Mouse (Mus musculus) heart, embryonic 11.5 days (tissue): ENCODE measurements around the gene Gm49383. TPM values are rescaled to one million over a fixed set of nuclear protein-coding genes. Genes with fewer than 3 reads are reported as not detected.

Experiments used
- ATAC-seq: fragments of 200-750 bp; cut with Nextera tagmentation; replicated peaks from 2 replicates; pipeline ENCODE4 v1.8.0; 2017; ENCODE audit warnings: moderate library complexity; ENCODE audit not compliant: insufficient number of reproducible peaks, low FRiP score, low TSS enrichment
- H3K27ac ChIP-seq: fragments of 300-500 bp; sonication (generic); 2 replicates; pipeline ENCODE4 v1.5.1; 2014; ENCODE audit warnings: mild to moderate bottlenecking, low read depth, low read length
- H3K27me3 ChIP-seq: fragments of 300-500 bp; sonication (generic); 2 replicates; pipeline ENCODE4 v1.6.1; 2014; ENCODE audit warnings: mild to moderate bottlenecking, low read length, mixed read lengths; ENCODE audit not compliant: control insufficient read depth, insufficient read depth
- H3K36me3 ChIP-seq: fragments of 300-500 bp; sonication (generic); 2 replicates; pipeline ENCODE4 v1.6.1; 2014; ENCODE audit warnings: mild to moderate bottlenecking, low read length, moderate library complexity, mixed read lengths; ENCODE audit not compliant: control insufficient read depth, insufficient read depth
- H3K4me1 ChIP-seq: fragments of 300-500 bp; sonication (generic); 2 replicates; pipeline ENCODE4 v1.6.1; 2014; ENCODE audit warnings: low read length; ENCODE audit not compliant: control insufficient read depth, insufficient read depth
- H3K4me2 ChIP-seq: fragments of 300-500 bp; sonication (generic); 2 replicates; pipeline ENCODE4 v1.6.1; 2014; ENCODE audit warnings: mild to moderate bottlenecking, moderate library complexity
- H3K4me3 ChIP-seq: fragments of 300-500 bp; sonication (generic); 2 replicates; pipeline ENCODE4 v1.5.1; 2014; ENCODE audit warnings: low read depth, low read length
- H3K9ac ChIP-seq: fragments of 300-500 bp; sonication (generic); 2 replicates; pipeline ENCODE4 v1.6.1; 2014; ENCODE audit warnings: mild to moderate bottlenecking, low read depth, low read length, moderate library complexity
- H3K9me3 ChIP-seq: fragments of 300-500 bp; sonication (generic); replicated peaks from 2 replicates; pipeline ENCODE4 v1.6.1; 2016; ENCODE audit warnings: low read length; ENCODE audit not compliant: control insufficient read depth
- WGBS: fragments of 180-500 bp; shearing (Covaris S2); extraction: QIAGEN DNeasy Blood & Tissue Kit; methylation state at CpG from one replicate; pipeline ENCODE4 v1.1.7; 2014; ENCODE audit not compliant: insufficient replicate concordance; 5-methylcytosine and 5-hydroxymethylcytosine counted together
- polyA plus RNA-seq: library from polyadenylated mRNA; unstranded; fragments of >200 nt; fragmentation: Nextera tagmentation; extraction: Ambion mirVana; gene quantifications from 2 replicates; pipeline ENCODE4 v1.2.1, GENCODE M21; 2014

The Gm49383 gene
- polyA plus RNA-seq, 1 experiment from 2014 or later, result 20.9 TPM

GRCm38 (mm10) chr12:69220613-69221277 lies 23.8 kb upstream of the Gm49383 start:
- Histone ChIP-seq H3K4me1 (no peaks in the 10 kb centered on the region), H3K9me3 (no peaks in the 10 kb centered on the region), H3K27ac (no peak overlapping the region), H3K27me3 (no peaks in the 10 kb centered on the region), H3K9ac (no peak overlapping the region), H3K4me3 (no peak overlapping the region), H3K4me2 (no peak overlapping the region), H3K36me3 (peaks cover 12% of the 10 kb centered on the region)
- no peak for ATAC-seq
- 91% methylated on average over 19 of the region's 19 CpGs for WGBS

- Histone ChIP-seq H3K9ac (no peak overlapping the region), H3K27ac (no peak overlapping the region), H3K4me1 (no peaks in the 10 kb centered on the region), H3K9me3 (no peaks in the 10 kb centered on the region), H3K4me2 (no peak overlapping the region), H3K36me3 (peaks cover 12% of the 10 kb centered on the region), H3K4me3 (no peak overlapping the region), H3K27me3 (no peaks in the 10 kb centered on the region)
- WGBS, result 93% methylated on average over 7 of the region's 7 CpGs
- no peak for ATAC-seq
Measured at GRCm38 (mm10) chr12:69216587-69216986, 19.7 kb upstream of the Gm49383 start.

GRCm38 (mm10) chr12:69215000-69215785 lies 18.3 kb upstream of the Gm49383 start:
- no peaks in the 10 kb centered on the region for H3K9me3 ChIP-seq
- H3K4me2 ChIP-seq, result no peak overlapping the region
- H3K9ac ChIP-seq, result no peak overlapping the region
- H3K36me3 ChIP-seq, result peaks cover 12% of the 10 kb centered on the region; the same call in 1 of the 2 replicates
- no peak overlapping the region for H3K27ac ChIP-seq
- WGBS, result 85% methylated on average over 3 of the region's 3 CpGs
- H3K27me3 ChIP-seq, result no peaks in the 10 kb centered on the region
- ATAC-seq, result no peak
- no peaks in the 10 kb centered on the region for H3K4me1 ChIP-seq
- no peak overlapping the region for H3K4me3 ChIP-seq

- H3K9me3 ChIP-seq, result no peaks in the 10 kb centered on the region
- ATAC-seq, result no peak
- no peaks in the 10 kb centered on the region for H3K27me3 ChIP-seq
- no peak overlapping the region for H3K4me3 ChIP-seq
- H3K36me3 ChIP-seq, result peaks cover 12% of the 10 kb centered on the region; the same call in 1 of the 2 replicates
- no peak overlapping the region for H3K9ac ChIP-seq
- WGBS, result 88% methylated on average over 7 of the region's 7 CpGs
- no peaks in the 10 kb centered on the region for H3K4me1 ChIP-seq
- H3K27ac ChIP-seq, result no peak overlapping the region
- no peak overlapping the region for H3K4me2 ChIP-seq
Measured at GRCm38 (mm10) chr12:69214393-69214792, 17.5 kb upstream of the Gm49383 start.

GRCm38 (mm10) chr12:69213186-69213777 lies 16.4 kb upstream of the Gm49383 start:
- no peak overlapping the region for H3K4me2 ChIP-seq
- peaks cover 12% of the 10 kb centered on the region for H3K36me3 ChIP-seq
- no peak overlapping the region for H3K27ac ChIP-seq
- no peak overlapping the region for H3K9ac ChIP-seq
- WGBS, result 90% methylated on average over 13 of the region's 13 CpGs
- no peaks in the 10 kb centered on the region for H3K9me3 ChIP-seq
- no peaks in the 10 kb centered on the region for H3K4me1 ChIP-seq
- no peak for ATAC-seq
- no peak overlapping the region for H3K4me3 ChIP-seq
- H3K27me3 ChIP-seq, result no peaks in the 10 kb centered on the region

- WGBS, result 67% methylated on average over 5 of the region's 5 CpGs
- Histone ChIP-seq H3K4me1 (no peaks in the 10 kb centered on the region), H3K4me2 (no peak overlapping the region), H3K9me3 (no peaks in the 10 kb centered on the region), H3K9ac (no peak overlapping the region), H3K36me3 (peaks cover 8% of the 10 kb centered on the region), H3K27me3 (no peaks in the 10 kb centered on the region), H3K4me3 (no peak overlapping the region), H3K27ac (no peak overlapping the region)
- ATAC-seq, result no peak
Measured at GRCm38 (mm10) chr12:69211057-69211456, 14.2 kb upstream of the Gm49383 start.

GRCm38 (mm10) chr12:69210056-69210979 lies 13.4 kb upstream of the Gm49383 start:
- Histone ChIP-seq H3K9ac (no peak overlapping the region), H3K4me2 (no peak overlapping the region), H3K4me3 (no peak overlapping the region), H3K4me1 (no peaks in the 10 kb centered on the region), H3K9me3 (no peaks in the 10 kb centered on the region), H3K36me3 (peaks cover 5% of the 10 kb centered on the region), H3K27ac (no peak overlapping the region), H3K27me3 (no peaks in the 10 kb centered on the region)
- ATAC-seq, result 0 out of 2 replicates have a peak, but pooled peaks have one; percentile 59
- WGBS, result 89% methylated on average over 18 of the region's 18 CpGs

GRCm38 (mm10) chr12:69208520-69208919 lies 11.6 kb upstream of the Gm49383 start:
- no peaks in the 10 kb centered on the region for H3K9me3 ChIP-seq
- no peaks in the 10 kb centered on the region for H3K4me1 ChIP-seq
- no peak overlapping the region for H3K4me3 ChIP-seq
- 85% methylated on average over 2 of the region's 2 CpGs for whole genome bisulfite sequencing
- no peak overlapping the region for H3K9ac ChIP-seq
- H3K36me3 ChIP-seq, result peaks cover 5% of the 10 kb centered on the region
- H3K27me3 ChIP-seq, result no peaks in the 10 kb centered on the region
- no peak for ATAC-seq
- H3K27ac ChIP-seq, result no peak overlapping the region
- no peak overlapping the region for H3K4me2 ChIP-seq
